Mouse (Mus musculus) telencephalon, adult 2 months (tissue): ENCODE results near the gene Mknk2.

ENCODE experiments used
- DNase-seq: peaks from one replicate; pipeline ENCODE4 v3.0.0-alpha.2; 2011; ENCODE audit warnings: low read depth, low spot score

Gene Mknk2

GRCm38 (mm10) chr10:80669737-80670485, 8.0 kb downstream of the Mknk2 start:
- DNase-seq = no peak

DNA sequence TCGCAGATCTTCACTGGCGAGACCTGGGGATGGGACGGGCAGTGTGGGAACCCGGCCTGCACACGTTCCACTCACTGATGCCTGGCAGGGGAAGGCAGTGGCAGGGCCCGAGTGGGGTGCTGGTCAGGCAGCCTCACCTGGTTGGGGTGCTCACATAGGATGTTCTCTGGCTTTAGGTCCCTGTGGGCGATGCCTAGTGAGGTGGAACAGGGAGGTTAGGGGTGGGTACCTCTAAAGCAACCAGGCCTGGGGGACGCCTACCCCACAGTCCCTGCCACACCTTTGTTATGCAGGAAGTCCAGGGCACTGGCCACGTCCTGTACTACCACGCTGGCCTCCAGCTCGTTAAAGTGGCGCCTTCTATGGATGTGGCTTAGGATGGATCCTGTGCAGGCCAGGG, 8.9 kb downstream of the Mknk2 start:
- DNase-seq = no peak

DNA sequence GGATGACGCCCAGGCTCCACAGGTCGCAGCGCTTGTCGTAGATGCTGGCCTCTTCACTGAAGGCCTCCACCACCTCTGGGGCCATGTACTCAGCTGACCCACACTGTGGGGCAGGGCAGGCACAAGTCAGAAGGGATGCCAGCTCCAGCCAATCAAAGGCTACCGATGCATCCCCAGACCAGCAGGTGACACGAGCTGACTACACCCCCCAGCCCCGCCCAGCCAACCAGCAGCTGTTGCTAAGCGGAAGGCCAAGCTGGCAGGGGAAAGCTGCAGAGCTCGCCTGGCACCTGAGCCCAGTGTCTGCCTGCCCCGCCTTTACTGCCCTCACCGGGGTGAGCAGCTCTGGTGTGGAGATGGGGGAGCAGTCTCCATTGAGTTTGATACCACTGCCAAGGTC, 9.3 kb downstream of the Mknk2 start:
- DNase-seq = no peak

DNA sequence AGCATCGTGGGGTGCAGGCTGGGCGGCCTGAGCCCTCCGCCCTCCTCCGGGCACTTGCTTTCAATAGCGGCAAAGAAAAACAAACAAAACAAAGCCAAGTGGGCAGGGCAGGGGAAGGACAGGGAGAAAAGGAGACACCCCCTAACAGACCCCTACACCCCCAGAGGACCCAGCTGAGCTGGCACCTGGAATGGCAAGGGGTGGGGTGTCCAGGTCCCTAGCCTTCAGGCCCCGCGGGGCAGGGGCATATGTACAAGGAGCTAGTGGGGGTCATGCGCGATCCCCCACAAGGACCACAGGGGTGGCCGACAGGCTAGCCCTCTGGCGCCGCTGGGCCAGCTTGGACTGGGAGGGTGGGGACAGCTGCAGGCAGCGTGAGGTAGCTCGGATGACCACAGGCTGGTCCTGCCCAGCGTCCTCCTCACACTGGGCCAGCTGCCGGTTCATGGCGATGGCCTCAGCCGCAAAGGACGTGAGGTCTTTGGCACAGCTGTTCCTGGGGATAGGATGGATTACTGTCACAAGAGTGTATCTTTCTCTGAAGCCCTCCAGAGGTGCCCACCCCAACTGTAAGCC, 11.0 kb downstream of the Mknk2 start:
- no peak for DNase-seq

- DNase-seq = no peak
Observed at GRCm38 (mm10) chr10:80665981-80666733, 11.8 kb downstream of the Mknk2 start.

DNA sequence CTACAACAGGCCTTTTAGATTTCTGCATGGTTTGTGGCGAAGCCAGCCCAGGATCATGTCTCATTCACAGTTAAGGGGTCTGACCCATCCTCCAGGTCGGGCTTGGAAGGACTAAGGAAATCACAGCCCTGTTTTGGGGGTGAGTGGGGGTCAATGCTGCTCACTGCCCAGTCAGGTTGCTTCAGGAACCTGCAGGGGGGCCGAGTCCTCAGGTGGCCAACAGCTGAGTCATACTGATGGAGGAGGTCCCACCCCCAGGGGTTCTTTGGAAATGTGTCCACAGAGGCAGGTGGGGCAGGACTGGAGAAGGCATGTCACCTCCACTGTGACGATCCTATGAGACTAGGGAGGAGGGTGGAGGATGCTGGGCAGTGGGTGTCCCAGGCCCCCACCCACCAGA, 12.5 kb downstream of the Mknk2 start:
- no peak for DNase-seq

DNA sequence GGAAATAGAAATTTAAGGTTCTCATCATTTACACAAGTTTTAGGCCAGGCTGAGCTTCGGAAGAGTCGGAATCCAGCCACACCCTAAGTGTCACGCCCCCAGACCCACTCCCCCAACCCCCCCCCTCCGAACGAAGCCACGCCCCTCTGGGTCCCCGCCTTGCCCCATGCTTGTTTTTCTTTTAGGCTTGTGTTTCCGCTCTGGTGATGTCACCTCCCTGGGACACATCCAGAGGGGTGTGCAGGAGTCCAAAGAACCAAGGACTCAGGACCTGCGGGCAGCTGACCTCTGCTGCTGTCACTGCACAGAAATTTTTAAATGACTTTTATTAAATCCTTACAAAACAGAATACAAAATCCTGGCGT, 12.9 kb downstream of the Mknk2 start:
- no peak for DNase-seq

DNA sequence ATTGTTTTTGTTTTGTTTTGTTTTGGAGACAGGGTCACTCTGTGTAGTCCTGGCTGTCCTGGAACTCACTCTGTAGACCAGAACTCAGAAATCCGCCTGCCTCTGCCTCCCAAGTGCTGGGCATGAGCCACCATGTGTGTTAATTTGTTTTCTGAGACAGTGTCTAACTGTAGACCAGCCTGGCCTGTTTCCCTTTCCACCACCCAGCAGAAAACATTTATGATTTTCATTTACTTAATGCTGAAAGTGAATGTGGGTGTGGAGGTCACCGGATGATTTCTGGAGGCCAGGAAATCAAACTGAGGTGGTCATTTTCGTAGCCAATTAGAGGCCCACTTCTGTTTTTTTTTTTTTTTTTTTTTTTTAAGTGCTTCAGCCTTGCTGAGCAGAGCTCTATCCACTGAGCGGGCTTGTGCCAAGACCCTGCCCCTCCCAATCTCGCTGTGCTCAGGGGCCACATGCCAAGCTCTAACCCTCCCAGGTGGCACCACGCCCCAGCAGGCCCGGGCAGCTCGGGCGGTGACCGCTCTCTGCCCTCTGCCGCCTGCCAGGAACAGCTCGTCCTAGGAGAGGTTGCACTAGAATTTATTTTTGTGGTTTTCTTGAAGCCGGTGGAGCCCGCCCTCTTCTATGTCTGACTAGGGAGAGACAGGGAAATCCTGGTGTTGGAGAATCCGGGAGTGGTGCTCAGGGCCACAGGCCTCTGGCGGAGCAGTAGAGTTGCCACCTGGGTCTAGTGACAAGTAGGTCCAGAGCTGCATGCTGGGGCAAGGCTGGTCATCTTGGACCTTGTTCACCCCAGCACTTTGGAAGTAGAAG, 13.5 kb downstream of the Mknk2 start:
- no peak for DNase-seq

- no peak for DNase-seq
Observed at GRCm38 (mm10) chr10:80663485-80664196, 14.3 kb downstream of the Mknk2 start.

DNA sequence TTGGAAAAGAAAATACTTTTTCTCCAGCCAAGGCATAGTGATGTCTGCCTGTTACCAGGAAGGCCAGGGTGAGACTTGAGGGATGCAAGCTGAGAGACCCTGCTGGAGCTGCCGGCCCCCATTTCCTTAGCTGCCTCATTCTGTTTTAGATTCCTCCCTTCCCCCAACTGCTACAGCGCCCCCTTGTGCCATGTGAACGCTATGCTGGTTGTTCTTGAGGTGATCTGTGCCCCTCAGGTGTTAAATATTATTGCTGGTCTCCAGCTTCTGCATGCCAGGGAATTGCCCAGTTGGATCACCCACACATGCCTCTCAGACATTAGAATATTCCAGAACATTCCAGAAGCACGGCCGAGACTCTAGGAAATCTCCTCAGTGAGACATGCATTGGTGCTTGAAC, 16.8 kb downstream of the Mknk2 start:
- DNase-seq = no peak

DNA sequence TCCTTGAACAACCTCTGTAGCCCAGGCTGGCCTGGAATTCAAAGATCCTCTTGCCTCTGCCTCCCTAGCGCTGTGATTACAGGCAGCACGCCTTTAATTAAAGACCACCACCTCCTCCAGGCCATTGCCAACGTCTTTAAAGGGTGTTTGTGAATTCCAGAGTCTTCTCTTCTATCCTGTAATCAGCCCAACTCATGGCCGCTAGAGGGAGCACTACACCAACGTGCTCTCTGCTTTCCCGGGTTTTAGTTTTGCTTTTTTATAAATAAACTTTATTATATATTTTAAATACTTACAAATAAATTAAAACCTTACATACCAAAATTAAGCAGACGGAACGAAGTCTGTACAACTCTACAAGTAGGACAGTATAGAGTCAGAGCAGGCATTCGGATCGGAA, 18.7 kb downstream of the Mknk2 start:
- DNase-seq = no peak

- no peak for DNase-seq
Observed at GRCm38 (mm10) chr10:80658841-80659202, 19.1 kb downstream of the Mknk2 start.

GRCm38 (mm10) chr10:80658194-80658840, 19.6 kb downstream of the Mknk2 start:
- no peak for DNase-seq

DNA sequence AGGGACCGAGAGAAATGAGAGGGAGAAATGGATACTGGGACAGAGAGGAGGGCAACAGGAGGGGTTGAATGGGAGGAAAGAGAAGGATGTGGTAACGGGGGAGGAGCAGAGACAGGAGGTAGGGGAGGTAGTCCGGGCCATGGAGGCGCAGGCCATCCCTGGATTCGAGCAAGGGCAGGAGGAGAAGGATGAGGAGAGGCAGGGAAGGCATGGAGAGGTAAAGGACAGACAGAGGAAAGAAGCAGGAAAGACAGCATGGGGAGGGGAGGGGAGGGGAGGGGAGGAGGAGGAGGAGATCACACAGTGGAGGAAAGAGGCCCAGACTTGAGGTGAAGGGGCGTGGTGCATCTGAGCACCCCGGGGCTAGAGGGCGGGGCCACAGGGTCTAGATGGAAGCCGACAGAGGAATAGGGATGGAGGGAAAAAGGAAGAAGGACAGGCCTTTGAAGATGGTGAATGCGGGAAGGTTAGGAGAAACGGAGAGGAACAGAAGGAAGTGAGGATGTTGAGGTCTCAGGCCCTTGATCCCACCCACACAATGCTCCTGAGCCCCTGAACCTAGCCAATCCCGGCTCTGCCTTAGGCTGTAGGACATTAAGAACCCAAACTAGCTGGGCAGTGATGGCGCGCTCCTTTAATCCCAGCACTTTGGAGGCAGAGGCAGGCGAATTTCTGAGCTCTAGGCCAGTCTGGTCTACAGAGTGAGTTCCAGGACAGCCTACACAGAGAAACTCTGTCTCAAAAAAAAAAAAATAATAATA, 20.9 kb downstream of the Mknk2 start, which contains the start of gene Btbd2:
Gene Btbd2, minus strand, starts transcription at position 209 of the 761 bp plus-strand sequence.
- DNase-seq = no peak

DNA sequence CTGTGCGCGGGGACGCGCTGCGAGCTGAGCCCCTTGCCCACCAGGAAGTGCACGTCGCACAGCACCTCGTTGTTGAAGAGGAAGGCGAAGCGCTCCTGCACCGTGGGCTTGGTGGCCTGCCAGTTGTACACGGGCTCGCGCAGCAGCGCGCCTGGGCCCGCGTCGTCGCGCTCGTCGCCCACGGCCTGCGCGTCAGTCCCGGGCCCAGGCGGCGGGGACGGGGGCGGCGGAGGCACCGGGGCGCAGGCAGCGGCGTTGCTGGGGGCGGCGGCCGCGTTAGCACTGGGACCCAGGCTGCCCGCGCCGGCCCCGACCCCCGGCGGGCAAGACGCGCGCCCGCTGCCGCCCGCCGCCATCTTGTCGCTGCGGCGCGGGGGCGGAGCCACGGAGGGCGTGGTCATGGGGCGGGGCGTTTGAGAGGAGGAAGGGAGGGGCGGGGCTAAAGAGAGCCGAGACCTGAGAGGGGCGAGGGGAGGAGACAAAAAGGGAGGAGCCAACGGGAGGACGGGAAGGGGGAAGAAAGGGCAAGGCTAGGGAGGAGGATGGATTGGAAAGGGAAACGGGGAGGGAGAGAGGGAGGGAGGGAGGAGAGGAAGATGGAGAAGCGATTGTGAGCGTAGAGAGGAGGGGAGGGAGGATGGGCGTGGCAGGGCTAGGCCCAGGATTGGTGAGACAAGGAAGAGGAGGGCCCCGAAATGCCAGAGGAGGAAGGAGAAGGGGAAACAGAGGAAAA, 21.6 kb downstream of the Mknk2 start:
- DNase-seq = peak; percentile 99

DNA sequence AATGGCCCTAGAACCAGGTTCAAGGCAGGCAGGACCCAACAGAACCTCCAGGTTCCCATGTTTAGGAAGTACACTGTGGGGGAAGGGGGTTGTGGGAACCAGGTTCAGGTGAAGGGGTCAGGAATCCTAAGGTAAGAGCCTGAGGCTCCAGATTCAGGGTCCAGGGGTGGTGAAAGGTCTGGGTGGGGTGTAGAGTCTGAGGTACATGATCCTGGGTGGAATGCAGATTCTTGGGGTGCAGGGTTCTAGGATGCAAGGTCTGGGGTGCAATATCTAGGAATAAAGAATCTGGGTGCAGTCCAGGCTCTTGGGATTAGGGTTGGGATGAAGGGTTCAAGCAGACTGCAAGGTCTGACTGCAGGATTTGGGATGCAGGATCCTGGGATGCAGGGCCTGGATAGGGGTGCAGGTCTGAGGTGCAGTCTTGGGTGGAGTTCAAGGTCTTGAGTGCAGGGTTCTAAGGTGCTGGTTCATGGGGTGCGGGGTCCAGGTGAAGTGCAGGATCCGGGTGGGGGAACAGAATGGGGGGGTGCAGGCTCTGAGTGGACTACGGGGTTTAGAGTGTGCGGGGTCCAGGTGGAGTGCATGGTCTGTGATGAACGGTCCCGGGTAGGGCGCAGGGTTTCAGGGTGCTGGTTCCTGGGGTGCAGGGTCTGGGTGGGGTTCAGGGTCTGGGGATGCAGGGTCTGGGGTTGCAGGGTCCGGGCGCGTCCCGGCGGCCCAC, 22.3 kb downstream of the Mknk2 start:
- DNase-seq = no peak

DNA sequence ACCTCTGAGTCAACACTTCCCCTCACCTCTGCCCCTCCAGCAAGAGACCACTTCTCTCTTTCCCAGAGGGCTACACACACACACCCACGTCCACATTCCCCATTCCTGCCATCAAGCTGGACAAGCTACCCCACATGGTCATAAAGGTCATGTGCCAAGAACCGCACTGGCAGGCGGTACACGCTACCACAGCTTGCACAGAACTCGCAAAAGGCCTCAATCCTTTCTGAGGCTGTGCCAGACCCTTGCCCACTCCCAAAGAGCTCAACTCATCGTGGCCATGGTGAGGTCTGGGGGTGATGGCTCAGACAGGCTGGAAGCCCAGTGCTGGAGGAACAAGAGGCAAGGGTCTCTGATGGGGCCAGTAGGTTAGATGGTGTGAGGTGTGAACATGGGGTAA, 23.0 kb downstream of the Mknk2 start:
- no peak for DNase-seq

GRCm38 (mm10) chr10:80653156-80653720, 24.7 kb downstream of the Mknk2 start:
- DNase-seq = no peak
